Mouse (Mus musculus) kidney, adult 10 weeks (tissue): Measurements from ENCODE around the gene Mgp. TPM values are rescaled to one million over a fixed set of nuclear protein-coding genes. Genes with fewer than 3 reads are reported as not detected.

Experiments
- polyA plus RNA-seq: library from polyadenylated mRNA; stranded (reverse); fragments of 350-450 nt; fragmentation: Illumina TruSeq; extraction: RNeasy Lipid Tissue Mini Kit (QIAGEN cat#74804); gene quantifications from one replicate; pipeline ENCODE4 v1.2.3, GENCODE M21; 2014; ENCODE audit warnings: low read depth, low replicate concordance

The Mgp gene
- 112 TPM for polyA plus RNA-seq

GRCm38 (mm10) chr6:136875670-136876069 is at the start of gene Mgp:
Mgp (minus strand) TSS chr6:136875823.

DNA sequence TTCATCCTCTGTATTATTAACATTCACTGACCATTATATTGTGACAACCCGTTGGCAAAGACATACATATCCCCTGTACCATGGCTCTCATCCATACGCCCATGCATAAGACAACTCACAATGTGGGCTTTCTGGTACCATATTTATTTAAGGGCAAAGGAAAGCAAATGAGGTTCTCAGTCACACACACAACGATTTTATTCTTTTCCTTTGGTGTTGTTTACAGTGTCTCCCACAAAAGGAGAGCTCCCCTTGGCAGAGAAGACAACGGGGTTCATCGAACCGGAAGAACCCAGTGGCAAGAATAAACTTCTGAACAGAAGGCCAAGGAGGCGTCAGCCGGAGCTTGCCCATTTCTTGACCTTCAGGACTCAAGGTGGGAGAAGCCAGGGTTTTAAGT is 47.9 kb upstream of the Mgp start, which contains the start of gene Pde6h:
Pde6h (plus strand) TSS at position 301 of the 400 bp plus-strand sequence.

DNA sequence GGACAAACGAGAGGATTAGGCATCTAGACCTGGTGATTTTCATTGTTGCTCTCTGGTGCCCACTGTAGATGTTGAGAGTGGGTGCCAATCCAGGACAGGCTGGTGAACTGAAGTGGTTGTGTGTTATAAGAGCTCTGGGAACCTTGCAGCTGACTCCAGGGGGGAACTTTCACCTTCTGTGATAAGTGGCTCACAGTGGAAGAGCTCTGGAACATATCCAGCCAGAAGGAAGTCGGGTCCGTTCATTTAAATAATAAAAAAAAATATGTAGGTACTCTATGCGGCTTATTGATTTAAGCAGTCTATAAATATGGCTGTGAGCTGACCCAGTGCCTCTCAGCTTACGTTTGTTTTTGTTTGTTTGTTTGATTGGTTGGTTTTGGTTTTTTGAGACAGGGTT is 46.5 kb upstream of the Mgp start, which contains the start of gene Erp27:
Erp27 (minus strand) TSS at position 101 of the 400 bp plus-strand sequence.

DNA sequence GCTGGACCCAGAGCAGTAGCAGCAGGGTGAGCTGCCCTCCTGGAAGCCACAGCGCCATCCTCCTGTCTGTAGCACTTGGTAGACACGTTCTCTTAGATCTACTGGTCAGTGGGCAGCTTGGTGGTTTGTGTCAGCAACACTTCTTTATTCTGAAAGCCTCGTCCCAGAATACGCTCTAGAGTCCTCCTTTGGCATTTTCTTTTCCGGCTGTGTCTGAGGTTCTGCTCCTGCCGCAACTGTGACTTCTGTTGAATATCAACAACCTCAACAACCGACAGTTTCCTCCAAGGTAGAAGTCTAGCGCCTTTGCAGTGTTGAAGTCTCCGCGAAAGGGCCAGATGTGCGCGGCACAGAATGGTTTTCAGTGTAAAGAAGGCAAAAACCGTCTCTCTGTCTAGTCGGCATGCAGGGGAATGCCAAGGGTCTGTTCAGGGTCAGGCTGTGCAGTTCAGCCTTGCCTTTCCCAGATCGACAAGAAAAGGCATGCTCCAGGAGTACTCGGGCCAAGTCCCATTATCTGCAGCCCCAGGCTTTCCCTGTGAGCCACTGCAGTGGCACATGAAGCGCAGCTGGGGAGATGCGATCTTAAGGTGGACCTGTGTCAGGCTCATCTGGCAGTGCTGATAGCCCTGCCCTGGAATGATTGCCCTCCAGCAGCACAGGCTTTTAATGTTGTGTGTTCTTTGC is 18.3 kb downstream of the Mgp start, which contains the start of gene Art4:
Art4 (minus strand) TSS at position 548 of the 687 bp plus-strand sequence.

GRCm38 (mm10) chr6:136835352-136835751 is 40.3 kb downstream of the Mgp start, which contains the start of gene Smco3:
Smco3 (minus strand) TSS chr6:136835452.

DNA sequence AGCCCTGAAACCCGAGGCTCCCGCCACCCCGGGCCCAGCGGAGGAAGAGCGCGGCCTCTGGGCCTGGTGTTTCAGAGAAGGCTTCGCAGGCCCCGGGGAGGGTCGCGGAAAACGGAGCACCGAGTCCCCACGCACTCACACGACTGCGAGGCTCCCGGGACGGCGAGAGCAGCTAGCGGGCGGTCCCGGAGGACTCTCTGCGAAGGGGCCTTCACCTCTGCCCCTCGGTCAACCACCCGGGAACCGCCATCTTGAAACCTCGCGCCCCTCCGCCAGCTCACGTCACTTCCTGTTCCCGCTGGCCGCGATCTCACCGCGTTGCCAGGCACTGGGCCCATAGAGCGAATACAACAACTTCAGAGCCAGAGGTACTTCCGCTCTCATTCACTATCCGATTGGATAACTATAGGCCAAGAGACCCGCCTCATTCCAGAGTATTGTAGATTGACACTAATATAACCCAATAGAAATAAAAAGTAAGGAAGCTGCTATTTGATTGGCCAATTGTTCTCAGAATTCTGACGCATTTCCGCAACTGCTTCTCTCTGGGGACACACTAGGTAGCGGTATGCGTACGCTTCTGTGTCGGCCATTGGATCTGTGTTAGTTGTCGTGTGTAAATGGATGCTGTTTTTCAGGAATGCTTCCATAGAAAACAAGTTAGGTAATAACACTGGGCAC is 47.6 kb downstream of the Mgp start, which contains the start of gene Wbp11:
Wbp11 (minus strand) TSS at position 353 of the 681 bp plus-strand sequence.

DNA sequence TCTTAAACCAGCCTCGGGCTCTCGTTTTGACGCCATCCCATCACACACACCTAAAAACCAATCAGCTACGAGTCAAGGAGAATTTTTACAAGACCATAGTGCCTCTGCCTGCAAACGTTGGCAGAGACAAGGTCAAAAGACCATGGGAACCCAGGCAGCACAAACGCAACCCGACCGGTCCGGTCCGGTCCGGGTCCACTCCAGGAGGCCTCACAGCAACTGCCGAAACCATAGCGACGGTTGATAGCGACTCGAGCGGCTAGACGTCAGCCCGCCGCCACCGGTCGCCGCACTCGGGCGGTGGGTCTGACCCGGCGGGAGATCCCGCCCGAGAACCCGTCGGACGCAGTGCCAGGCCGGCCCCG is 48.1 kb downstream of the Mgp start, which contains the start of gene BC049715:
BC049715 (plus strand) TSS at position 111 of the 365 bp plus-strand sequence.

Other genes with a start within 250 kb of the Mgp start
- gene Plbd1, start 213.9 kb downstream of the Mgp start, polyA plus RNA-seq: 16.1 TPM
- not detected for gene Gucy2c, start 94.1 kb downstream of the Mgp start, polyA plus RNA-seq
- gene Hist4h4, start 71.4 kb downstream of the Mgp start, polyA plus RNA-seq: 0.20 TPM
- 12.7 TPM for gene H2afj, start 67.6 kb downstream of the Mgp start, polyA plus RNA-seq
- gene BC049715, start 48.2 kb downstream of the Mgp start, polyA plus RNA-seq: 1.3 TPM
- gene Wbp11, start 47.6 kb downstream of the Mgp start, polyA plus RNA-seq: 61.6 TPM
- 7.0 TPM for gene Smco3, start 40.4 kb downstream of the Mgp start, polyA plus RNA-seq
- gene Art4, start 18.1 kb downstream of the Mgp start, polyA plus RNA-seq: 4.6 TPM
- gene Erp27, start 46.4 kb upstream of the Mgp start, polyA plus RNA-seq: not detected
- not detected for gene Pde6h, start 48.0 kb upstream of the Mgp start, polyA plus RNA-seq
- 15.6 TPM for gene Arhgdib, start 66.1 kb upstream of the Mgp start, polyA plus RNA-seq